Mouse (Mus musculus) brain, embryonic 14.5 days (tissue): ENCODE measurements around the gene Prune2. TPM values are rescaled to one million over a fixed set of nuclear protein-coding genes. Genes with fewer than 3 reads are reported as not detected.

Experiments used
- DNase-seq: peaks from one replicate; pipeline ENCODE4 v3.0.0-alpha.2; 2011; ENCODE audit warnings: low read depth
- CTCF ChIP-seq: fragments of 200-500 bp; IDR thresholded peaks from 2 replicates; pipeline ENCODE4 v1.5.1; 2012; ENCODE audit warnings: inconsistent platforms, mild to moderate bottlenecking, moderate library complexity, borderline replicate concordance; ENCODE audit not compliant: insufficient read depth, insufficient read length; ENCODE audit errors: extremely low read depth
- POLR2A ChIP-seq: fragments of 200-500 bp; IDR thresholded peaks from 2 replicates; pipeline ENCODE4 v1.6.1; 2012; ENCODE audit warnings: mild to moderate bottlenecking, inconsistent platforms, borderline replicate concordance; ENCODE audit not compliant: poor library complexity, insufficient read depth, insufficient read length, severe bottlenecking; ENCODE audit errors: extremely low read depth
- polyA plus RNA-seq: library from polyadenylated mRNA; depleted of rRNA; stranded (reverse); fragments of >200 nt; gene quantifications from 2 replicates; pipeline ENCODE4 v1.2.3, GENCODE M21; 2012; rRNA removed

Gene Prune2
- polyA plus RNA-seq, 1 experiment = 7.0 TPM

DNA sequence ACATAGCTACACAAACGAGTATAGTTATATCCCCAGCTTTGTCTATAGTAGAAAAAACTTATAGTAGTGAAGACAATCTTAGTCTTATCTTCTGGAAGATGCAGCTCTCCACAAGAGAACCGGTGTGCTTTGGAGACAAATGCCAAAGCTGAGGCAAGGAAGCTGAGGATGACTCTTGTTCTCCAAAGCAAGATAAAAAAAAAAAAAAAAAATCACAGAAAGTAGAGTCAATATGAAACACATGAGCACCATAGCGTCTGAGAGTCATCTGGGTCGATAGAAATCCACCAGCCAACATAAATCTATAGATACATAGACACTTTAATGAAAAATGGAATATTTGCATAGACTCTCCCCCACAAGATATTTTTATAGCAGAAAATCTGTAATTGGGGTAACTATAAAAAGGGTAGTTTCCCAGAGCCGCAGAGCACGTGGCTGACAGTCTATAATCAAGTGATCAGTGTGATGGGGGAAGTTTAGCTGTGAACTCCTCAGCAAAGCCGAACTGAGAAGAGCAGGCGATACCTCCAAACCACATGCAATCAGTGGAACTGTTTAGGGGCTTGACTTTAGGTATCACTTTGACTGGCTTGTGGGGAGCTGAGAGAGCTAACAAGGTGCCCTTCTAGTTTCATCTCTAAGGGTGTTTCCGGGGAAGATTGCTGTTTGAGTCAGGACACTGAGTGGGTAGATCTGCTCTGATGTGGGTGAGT lies 308.7 kb downstream of the Prune2 start:
- no peak for TF ChIP-seq CTCF
- no peak for TF ChIP-seq POLR2A

DNA sequence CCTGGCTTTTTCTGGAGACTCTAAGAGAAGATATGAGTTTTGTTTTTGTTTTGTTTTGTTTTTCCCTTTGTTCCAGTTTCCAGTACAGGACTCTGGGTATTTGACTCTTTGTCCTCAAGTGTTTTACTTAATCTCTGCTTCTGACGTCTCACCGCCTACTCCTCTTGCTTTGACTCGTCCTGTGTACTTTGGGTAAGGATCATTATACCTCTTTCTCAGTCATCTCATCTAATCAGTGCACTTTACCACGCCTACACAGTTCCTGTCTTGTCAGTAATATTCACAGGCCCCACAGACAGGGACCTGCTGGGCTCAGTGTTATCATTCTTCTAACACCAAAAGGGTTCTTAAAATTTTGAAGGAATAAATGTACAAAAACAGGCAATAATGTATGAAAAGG lies 312.8 kb downstream of the Prune2 start:
- no peak for TF ChIP-seq CTCF
- TF ChIP-seq POLR2A = no peak
- DNase-seq = no peak

More for the DNA sequence above, 308.7 kb downstream of the Prune2 start:
- no peak for DNase-seq

DNA sequence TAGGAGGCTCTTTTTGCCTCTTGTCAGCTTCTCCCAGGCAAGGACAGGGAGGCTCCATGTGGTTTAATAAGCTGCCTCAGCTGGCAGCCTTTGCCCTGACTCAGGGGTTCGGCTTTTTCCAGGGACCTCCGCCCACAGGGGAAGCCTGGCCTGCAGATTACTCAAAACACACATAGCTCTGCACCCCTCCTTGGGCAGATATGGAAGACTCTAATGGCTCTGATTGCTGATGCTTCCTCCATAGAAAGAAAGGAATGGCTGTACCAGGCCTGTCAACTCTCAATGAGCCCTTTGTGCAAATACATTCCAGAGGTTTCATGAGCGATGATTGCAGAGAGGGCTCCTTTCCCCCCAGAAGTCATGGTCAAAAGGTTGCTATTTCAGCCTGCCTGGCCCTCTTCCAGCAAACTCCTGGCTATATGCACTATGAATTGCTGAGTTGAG lies 315.3 kb downstream of the Prune2 start:
- DNase-seq = peak; percentile 34
- TF ChIP-seq CTCF (no peak), POLR2A (no peak)

DNA sequence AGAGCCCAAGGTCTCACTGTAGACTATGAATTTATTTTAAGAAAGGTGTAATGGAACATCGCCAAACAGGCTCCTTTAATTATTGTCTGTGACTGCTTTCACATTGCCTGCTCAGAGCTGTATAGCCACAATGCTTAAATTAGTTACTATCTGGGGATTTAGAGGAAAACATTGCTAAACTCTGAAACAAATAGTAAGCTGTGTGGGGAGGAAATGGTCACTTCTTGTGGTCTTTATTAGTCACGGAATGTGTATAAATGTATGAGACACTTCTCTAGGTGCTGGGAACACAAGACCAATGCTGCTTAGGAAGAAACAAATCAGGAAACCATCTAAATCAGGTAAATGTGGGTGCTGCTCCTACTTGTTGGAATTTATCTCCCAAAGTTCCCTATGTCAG lies 317.1 kb downstream of the Prune2 start:
- no peak for TF ChIP-seq POLR2A
- DNase-seq = no peak

Other genes starting within 250 kb of the Prune2 start
- gene Vps13a, start 175.2 kb upstream of the Prune2 start, polyA plus RNA-seq = 10.3 and 12.5 TPM in 2 replicates
- gene Foxb2, start 82.3 kb upstream of the Prune2 start, polyA plus RNA-seq = 0.54 and 2.1 TPM in 2 replicates